Mouse (Mus musculus) myocyte (in vitro differentiated cells): Measurements from ENCODE around the gene Dbf4. TPM values are rescaled to one million over a fixed set of nuclear protein-coding genes. Genes with fewer than 3 reads are reported as not detected.

Experiments
- H3K27me3 ChIP-seq: one replicate; pipeline ENCODE4 v1.6.1; 2011; ENCODE audit not compliant: control insufficient read depth, insufficient read depth, insufficient read length
- H3K36me3 ChIP-seq: one replicate; pipeline ENCODE4 v1.6.1; 2011; ENCODE audit not compliant: control insufficient read depth, insufficient read depth
- H3K4me2 ChIP-seq: one replicate; pipeline ENCODE4 v1.6.1; 2011; ENCODE audit warnings: low read depth, control low read depth
- H3K4me3 ChIP-seq: one replicate; pipeline ENCODE4 v1.5.1; 2011; ENCODE audit warnings: mild to moderate bottlenecking, control low read depth, moderate library complexity
- H3K79me2 ChIP-seq: one replicate; pipeline ENCODE4 v1.6.1; 2011; ENCODE audit not compliant: control insufficient read depth, insufficient read depth
- H3ac ChIP-seq: one replicate; pipeline ENCODE4 v1.6.1; 2011; ENCODE audit not compliant: control insufficient read depth, insufficient read length
- CEBPB ChIP-seq: IDR thresholded peaks from 2 replicates; pipeline ENCODE4 v1.6.1; 2011; ENCODE audit warnings: mild to moderate bottlenecking, moderate library complexity; ENCODE audit not compliant: poor library complexity, insufficient read depth, severe bottlenecking
- E2F4 ChIP-seq: IDR thresholded peaks from one replicate; pipeline ENCODE4 v1.6.1; 2011; ENCODE audit warnings: mild to moderate bottlenecking, control low read depth, moderate library complexity; ENCODE audit not compliant: insufficient read depth
- MAX ChIP-seq: IDR thresholded peaks from one replicate; pipeline ENCODE4 v1.6.1; 2011; ENCODE audit warnings: low read depth, mild to moderate bottlenecking, control low read depth
- MYOD1 ChIP-seq, 3 experiments: IDR thresholded peaks; one replicate each; pipeline ENCODE4 v1.6.1; 2011; ENCODE audit warnings: control low read depth in 2 of 3, low read depth in 2 of 3, mild to moderate bottlenecking in 2 of 3, moderate library complexity in 1 of 3; ENCODE audit not compliant: insufficient read length in 2 of 3, control insufficient read depth in 1 of 3
- MYOG ChIP-seq, 3 experiments: IDR thresholded peaks; one replicate each; pipeline ENCODE4 v1.6.1; 2011; ENCODE audit warnings: control low read depth in 2 of 3, low read depth in 2 of 3, mild to moderate bottlenecking in 2 of 3; ENCODE audit not compliant: insufficient read length in 2 of 3, control insufficient read depth in 1 of 3, insufficient read depth in 1 of 3
- POLR2A ChIP-seq: IDR thresholded peaks from one replicate; pipeline ENCODE4 v1.6.1; 2011; ENCODE audit warnings: low read depth, mild to moderate bottlenecking, control low read depth, moderate library complexity; ENCODE audit not compliant: insufficient read length
- POLR2AphosphoS2 ChIP-seq: IDR thresholded peaks from one replicate; pipeline ENCODE4 v1.6.1; 2011; ENCODE audit warnings: low read depth, control low read depth; ENCODE audit not compliant: insufficient read length
- REST ChIP-seq: IDR thresholded peaks from one replicate; pipeline ENCODE4 v1.6.1; 2011; ENCODE audit warnings: mild to moderate bottlenecking, control low read depth, moderate library complexity; ENCODE audit not compliant: insufficient read depth, insufficient read length
- SRF ChIP-seq: IDR thresholded peaks from one replicate; pipeline ENCODE4 v1.6.1; 2011; ENCODE audit warnings: low read depth; ENCODE audit not compliant: control insufficient read depth, insufficient read length
- TCF12 ChIP-seq: IDR thresholded peaks from one replicate; pipeline ENCODE4 v1.6.1; 2011; ENCODE audit warnings: mild to moderate bottlenecking, control low read depth; ENCODE audit not compliant: poor library complexity, insufficient read depth, severe bottlenecking
- TCF3 ChIP-seq: IDR thresholded peaks from one replicate; pipeline ENCODE4 v1.6.1; 2011; ENCODE audit warnings: low read depth, control low read depth; ENCODE audit not compliant: insufficient read length
- USF1 ChIP-seq: IDR thresholded peaks from one replicate; pipeline ENCODE4 v1.6.1; 2011; ENCODE audit warnings: low read depth, mild to moderate bottlenecking, control low read depth, moderate library complexity
- polyA plus RNA-seq: library from polyadenylated mRNA; unstranded; fragments of >200 nt; fragmentation: generic; extraction: Trizol; gene quantifications from one replicate; pipeline ENCODE4 v1.2.1, GENCODE M21; 2012; ENCODE audit warnings: missing spikeins

Dbf4 gene
- polyA plus RNA-seq, 1 experiment: 8.3 TPM

DNA sequence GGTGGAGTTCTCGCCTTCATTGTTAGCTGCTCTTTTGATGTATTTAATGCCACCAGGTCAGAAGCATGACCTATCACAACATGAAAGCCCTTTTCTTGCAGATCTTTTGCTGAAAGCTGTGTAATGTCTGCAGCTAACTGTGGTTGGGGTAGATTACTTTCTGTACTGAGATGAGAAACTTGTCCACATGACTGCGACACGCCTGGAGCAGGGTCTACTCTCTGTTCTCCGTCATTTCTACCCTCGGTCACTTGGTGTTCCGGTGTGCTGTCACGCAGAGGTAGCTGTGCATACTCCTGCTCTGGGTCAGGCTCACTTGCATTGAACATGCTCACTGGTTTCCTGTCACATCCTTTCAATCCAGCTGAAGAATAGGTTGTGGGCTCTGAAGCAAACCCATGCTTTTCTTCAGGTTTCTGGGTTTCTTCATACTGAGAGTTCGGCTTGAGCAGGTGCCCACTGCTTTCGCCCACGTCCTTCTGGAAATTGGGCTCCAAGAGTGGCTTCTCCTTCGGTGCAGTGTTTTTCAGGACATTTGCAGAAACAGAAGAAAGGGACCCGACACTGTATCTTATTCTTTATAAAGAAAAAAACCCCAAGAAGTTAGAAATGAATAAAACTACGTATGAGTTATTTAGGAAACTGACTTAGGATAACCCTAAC, 24.8 kb downstream of the Dbf4 start:
- H3K4me2 ChIP-seq: no peak overlapping the region
- peaks cover 52% of the 10 kb centered on the region for H3K36me3 ChIP-seq
- no peak overlapping the region for H3K4me3 ChIP-seq
- H3K27me3 ChIP-seq: no peaks in the 10 kb centered on the region
- no peak overlapping the region for H3ac ChIP-seq
- no peaks in the 10 kb centered on the region for H3K79me2 ChIP-seq
- TF ChIP-seq MYOD1 (IDR thresholded peaks at IDR 0.05; ENCODE audit: control insufficient read depth in 1 of 3, insufficient read length in 2 of 3, low read depth in 2 of 3): no peak
- no peak for TF ChIP-seq REST
- no peak for TF ChIP-seq TCF3
- TF ChIP-seq POLR2AphosphoS2: no peak
- TF ChIP-seq POLR2A: no peak
- TF ChIP-seq SRF: no peak
- no peak for TF ChIP-seq USF1
- no peak for TF ChIP-seq E2F4

DNA sequence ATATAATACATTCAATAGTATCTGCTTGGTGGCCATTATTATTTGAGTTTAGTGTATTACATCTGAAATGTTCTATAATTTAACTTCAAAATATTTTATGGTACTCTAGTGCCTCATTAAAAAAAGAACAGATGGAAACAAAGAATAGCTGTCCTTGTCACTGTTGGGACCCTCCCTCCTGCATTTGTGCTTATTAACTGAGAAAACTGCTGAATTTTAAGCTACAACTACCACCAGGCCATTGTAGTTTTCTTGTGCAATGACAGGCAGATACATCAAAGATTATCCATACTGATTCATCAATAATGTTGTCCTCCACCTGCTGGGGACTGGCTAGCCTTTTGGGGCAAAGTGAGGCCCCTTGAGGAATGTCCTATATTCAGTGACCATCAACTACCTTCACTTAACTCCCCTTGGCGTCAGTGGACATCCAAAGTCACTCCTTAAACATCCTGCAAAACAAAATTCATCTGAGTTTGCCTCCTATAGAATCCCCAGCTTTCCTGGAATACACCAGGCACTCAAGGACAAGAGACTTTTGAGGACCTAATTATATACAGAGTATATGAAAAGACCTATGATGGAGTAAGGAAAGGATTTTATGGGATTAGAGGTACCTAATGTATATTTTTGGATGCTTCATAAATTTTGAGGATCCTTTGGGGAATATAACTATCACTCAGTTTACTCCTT, 28.5 kb downstream of the Dbf4 start:
- Histone ChIP-seq H3K4me3 (no peak overlapping the region), H3K27me3 (no peaks in the 10 kb centered on the region), H3K79me2 (no peaks in the 10 kb centered on the region), H3ac (no peak overlapping the region), H3K4me2 (no peak overlapping the region), H3K36me3 (peaks cover 25% of the 10 kb centered on the region)
- no peak for TF ChIP-seq MYOD1 (IDR thresholded peaks at IDR 0.05; ENCODE audit: control insufficient read depth in 1 of 3, insufficient read length in 2 of 3, low read depth in 2 of 3)
- no peak for TF ChIP-seq POLR2A
- TF ChIP-seq USF1: no peak
- TF ChIP-seq REST: no peak
- no peak for TF ChIP-seq E2F4
- TF ChIP-seq POLR2AphosphoS2: no peak
- TF ChIP-seq MYOG (IDR thresholded peaks at IDR 0.05; ENCODE audit: control insufficient read depth in 1 of 3, insufficient read depth in 1 of 3, insufficient read length in 2 of 3, low read depth in 2 of 3): no peak
- no peak for TF ChIP-seq CEBPB
- no peak for TF ChIP-seq MAX

DNA sequence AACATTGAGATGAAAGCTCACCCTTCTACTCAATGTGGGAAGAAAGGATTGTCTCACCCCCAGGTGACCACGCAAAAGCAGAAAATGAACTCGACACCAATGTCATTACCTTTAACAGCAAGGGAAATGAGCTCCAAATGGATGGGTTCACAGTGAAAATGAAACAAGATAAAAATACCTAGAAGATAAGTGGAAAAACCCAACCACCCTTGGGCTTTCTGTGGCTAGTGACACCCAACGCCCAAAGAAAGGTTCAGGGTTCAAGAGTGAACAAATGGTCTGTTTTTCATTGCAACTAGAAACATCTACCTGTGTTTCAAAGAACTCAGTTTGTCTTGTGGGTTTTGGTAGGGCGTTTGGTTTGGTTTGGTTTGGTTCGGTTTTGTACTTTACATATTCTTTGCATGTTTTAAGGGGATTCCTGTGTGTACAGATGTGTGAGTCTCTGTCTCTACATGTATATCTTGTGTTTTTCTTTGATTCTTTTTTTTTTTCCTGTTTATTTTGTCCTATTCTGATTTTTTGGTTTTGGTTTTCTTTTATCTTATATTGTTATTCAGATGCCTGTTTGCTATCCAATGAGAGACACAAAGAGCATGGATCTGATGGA, 48.1 kb downstream of the Dbf4 start:
- Histone ChIP-seq H3K36me3 (no peaks in the 10 kb centered on the region), H3K79me2 (no peaks in the 10 kb centered on the region), H3ac (no peak overlapping the region), H3K27me3 (no peaks in the 10 kb centered on the region), H3K4me3 (no peak overlapping the region), H3K4me2 (no peak overlapping the region)
- TF ChIP-seq USF1 (no peak), CEBPB (no peak), TCF3 (no peak), POLR2A (no peak), MYOG (IDR thresholded peaks at IDR 0.05; ENCODE audit: control insufficient read depth in 1 of 3, insufficient read depth in 1 of 3, insufficient read length in 2 of 3, low read depth in 2 of 3) (no peak), SRF (no peak), TCF12 (no peak), MAX (no peak), MYOD1 (IDR thresholded peaks at IDR 0.05; ENCODE audit: control insufficient read depth in 1 of 3, insufficient read length in 2 of 3, low read depth in 2 of 3) (no peak)

DNA sequence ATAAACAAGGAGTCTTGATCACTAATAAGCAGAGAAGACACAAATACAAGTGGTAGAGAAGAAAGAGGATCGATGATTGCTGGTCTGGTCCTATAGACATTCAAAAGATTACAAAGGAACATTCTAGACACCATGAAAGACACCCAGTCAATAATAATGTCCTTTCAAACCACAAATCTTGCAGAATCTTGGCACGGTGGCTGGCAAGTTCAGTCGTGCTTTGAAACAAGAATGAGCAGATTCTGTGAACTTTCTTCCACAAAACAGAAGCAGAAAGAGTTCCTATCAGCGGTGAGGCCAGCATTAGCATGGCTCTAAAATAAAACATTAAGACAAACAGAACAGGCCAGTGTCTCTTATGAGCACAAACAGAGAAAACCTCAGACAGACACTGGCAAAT, 49.1 kb downstream of the Dbf4 start:
- no peaks in the 10 kb centered on the region for H3K79me2 ChIP-seq
- H3K36me3 ChIP-seq: no peaks in the 10 kb centered on the region
- H3K4me3 ChIP-seq: no peak overlapping the region
- no peaks in the 10 kb centered on the region for H3K27me3 ChIP-seq
- TF ChIP-seq MYOD1 (IDR thresholded peaks at IDR 0.05; ENCODE audit: control insufficient read depth in 1 of 3, insufficient read length in 2 of 3, low read depth in 2 of 3): no peak
- no peak for TF ChIP-seq POLR2AphosphoS2
- TF ChIP-seq SRF: no peak
- TF ChIP-seq TCF12: no peak
- TF ChIP-seq TCF3: no peak
- no peak overlapping the region for H3ac ChIP-seq
- no peak overlapping the region for H3K4me2 ChIP-seq

DNA sequence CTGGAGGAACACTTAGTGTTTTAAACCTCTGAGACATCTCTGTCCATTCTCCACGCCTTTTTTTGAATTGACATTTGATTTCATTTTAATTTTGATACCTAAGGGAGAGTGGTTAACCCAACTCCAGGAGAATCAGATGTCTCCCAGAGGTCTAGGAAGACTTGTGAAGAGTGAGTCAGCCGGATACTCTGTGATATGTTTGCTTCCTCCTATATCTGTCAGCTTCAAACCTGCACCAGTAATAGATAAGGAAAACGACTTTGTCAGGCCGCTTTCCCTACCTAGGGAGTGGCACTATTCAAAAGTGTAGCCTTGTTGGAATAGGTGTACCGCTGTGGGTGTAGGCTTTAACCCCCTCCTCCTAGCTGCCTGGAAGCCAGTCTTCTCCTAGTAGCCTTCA, 53.7 kb downstream of the Dbf4 start:
- peaks cover 15% of the 10 kb centered on the region for H3K27me3 ChIP-seq
- no peaks in the 10 kb centered on the region for H3K36me3 ChIP-seq
- no peak overlapping the region for H3K4me3 ChIP-seq
- no peak overlapping the region for H3ac ChIP-seq
- TF ChIP-seq POLR2A: no peak
- no peak for TF ChIP-seq CEBPB
- TF ChIP-seq MYOD1 (IDR thresholded peaks at IDR 0.05; ENCODE audit: control insufficient read depth in 1 of 3, insufficient read length in 2 of 3, low read depth in 2 of 3): no peak
- no peak for TF ChIP-seq USF1
- TF ChIP-seq MAX: no peak
- TF ChIP-seq POLR2AphosphoS2: no peak
- TF ChIP-seq SRF: no peak
- no peak for TF ChIP-seq REST
- TF ChIP-seq TCF12: no peak
- TF ChIP-seq MYOG (IDR thresholded peaks at IDR 0.05; ENCODE audit: control insufficient read depth in 1 of 3, insufficient read depth in 1 of 3, insufficient read length in 2 of 3, low read depth in 2 of 3): no peak
- no peak for TF ChIP-seq TCF3
- no peak for TF ChIP-seq E2F4
- H3K79me2 ChIP-seq: no peaks in the 10 kb centered on the region
- no peak overlapping the region for H3K4me2 ChIP-seq
